Mouse (Mus musculus) ES-Bruce4 (cell line): ENCODE measurements around the gene Psip1. TPM values are rescaled to one million over a fixed set of nuclear protein-coding genes. Genes with fewer than 3 reads are reported as not detected.

Experiments used
- H3K27ac ChIP-seq: 2 replicates; pipeline ENCODE4 v1.5.1; 2012; ENCODE audit warnings: low read length, inconsistent platforms; ENCODE audit not compliant: insufficient read depth
- H3K27me3 ChIP-seq: 2 replicates; pipeline ENCODE4 v1.6.1; 2012; ENCODE audit warnings: mild to moderate bottlenecking, low read length, inconsistent platforms; ENCODE audit not compliant: control insufficient read depth, poor library complexity, insufficient read depth, severe bottlenecking
- H3K36me3 ChIP-seq: 2 replicates; pipeline ENCODE4 v1.6.1; 2012; ENCODE audit warnings: inconsistent platforms, mild to moderate bottlenecking, low read length, moderate library complexity; ENCODE audit not compliant: control insufficient read depth, poor library complexity, insufficient read depth, severe bottlenecking
- H3K4me1 ChIP-seq: one replicate; pipeline ENCODE4 v1.8.1; 2011; ENCODE audit warnings: low read length; ENCODE audit not compliant: control insufficient read depth, insufficient read depth
- H3K4me3 ChIP-seq: 2 replicates; pipeline ENCODE4 v1.5.1; 2011; ENCODE audit warnings: low read depth, mild to moderate bottlenecking, low read length
- H3K9ac ChIP-seq: 2 replicates; pipeline ENCODE4 v1.6.1; 2012; ENCODE audit warnings: low read depth, mild to moderate bottlenecking, inconsistent platforms; ENCODE audit not compliant: poor library complexity, severe bottlenecking
- H3K9me3 ChIP-seq: replicated peaks from 2 replicates; pipeline ENCODE4 v1.6.1; 2012; ENCODE audit warnings: mild to moderate bottlenecking, low read length, inconsistent platforms; ENCODE audit not compliant: control insufficient read depth, poor library complexity, insufficient read depth, severe bottlenecking
- CTCF ChIP-seq: IDR thresholded peaks from one replicate; pipeline ENCODE4 v1.8.1; 2011; ENCODE audit warnings: low read depth, low read length
- EP300 ChIP-seq: IDR thresholded peaks from 2 replicates; pipeline ENCODE4 v1.6.1; 2011; ENCODE audit warnings: low read depth, low read length; ENCODE audit not compliant: insufficient read depth
- POLR2A ChIP-seq: IDR thresholded peaks from one replicate; pipeline ENCODE4 v1.8.1; 2011; ENCODE audit warnings: low read length; ENCODE audit not compliant: insufficient read depth
- polyA plus RNA-seq: library from polyadenylated mRNA; stranded (reverse); fragments of >200 nt; gene quantifications from 2 replicates; pipeline ENCODE4 v1.2.4, GENCODE M21; 2011; ENCODE audit warnings: low read depth; ENCODE audit not compliant: missing spikeins, insufficient read depth, insufficient read length

The Psip1 gene
- polyA plus RNA-seq, 1 experiment, result 464 TPM

GRCm38 (mm10) chr4:83460106-83460505 lies 26.2 kb downstream of the Psip1 start:
- Histone ChIP-seq H3K4me1 (no peaks in the 10 kb centered on the region), H3K27ac (no peak overlapping the region), H3K9ac (no peak overlapping the region), H3K27me3 (no peaks in the 10 kb centered on the region), H3K9me3 (peaks cover 5% of the 10 kb centered on the region), H3K36me3 (peaks cover 79% of the 10 kb centered on the region), H3K4me3 (no peak overlapping the region)
- no peak for TF ChIP-seq CTCF
- no peak for TF ChIP-seq EP300
- TF ChIP-seq POLR2A, result no peak

DNA sequence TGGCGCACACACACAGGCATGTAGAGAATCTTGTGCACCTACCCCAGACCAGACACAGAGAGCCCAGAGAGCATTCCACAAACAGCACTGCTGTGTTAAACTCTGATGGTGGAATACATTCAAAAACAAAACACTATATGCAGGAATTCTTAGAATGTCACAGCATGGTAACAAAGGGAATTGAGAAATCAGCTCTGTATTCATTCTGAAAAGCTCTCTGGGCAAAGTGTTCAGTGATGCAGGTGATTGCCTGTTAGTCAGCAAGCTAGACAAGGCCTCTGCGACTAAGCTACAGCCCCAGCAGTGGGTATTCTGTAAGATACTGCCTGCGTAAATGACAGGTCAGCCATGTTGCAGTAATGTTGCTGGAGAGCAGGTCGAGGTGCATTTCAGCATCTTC lies 35.5 kb downstream of the Psip1 start:
- Histone ChIP-seq H3K9me3 (no peaks in the 10 kb centered on the region), H3K27me3 (no peaks in the 10 kb centered on the region), H3K4me3 (no peak overlapping the region), H3K9ac (no peak overlapping the region), H3K4me1 (no peaks in the 10 kb centered on the region), H3K27ac (no peak overlapping the region), H3K36me3 (peaks cover 59% of the 10 kb centered on the region)
- TF ChIP-seq POLR2A (no peak), EP300 (no peak), CTCF (no peak)

- peaks cover 40% of the 10 kb centered on the region for H3K36me3 ChIP-seq
- H3K4me3 ChIP-seq, result no peak overlapping the region
- H3K27ac ChIP-seq, result no peak overlapping the region
- no peak overlapping the region for H3K9ac ChIP-seq
- TF ChIP-seq POLR2A, result no peak
- no peak for TF ChIP-seq EP300
- no peak for TF ChIP-seq CTCF
- no peaks in the 10 kb centered on the region for H3K27me3 ChIP-seq
- H3K4me1 ChIP-seq, result peaks cover 5% of the 10 kb centered on the region
- H3K9me3 ChIP-seq, result no peaks in the 10 kb centered on the region
Measured at GRCm38 (mm10) chr4:83441050-83441449, 45.2 kb downstream of the Psip1 start.

GRCm38 (mm10) chr4:83439045-83439444 lies 47.2 kb downstream of the Psip1 start:
- no peak for TF ChIP-seq CTCF
- TF ChIP-seq EP300, result 0 out of 2 replicates have a peak, but pooled peaks have one; percentile 45
- TF ChIP-seq POLR2A, result no peak
- Histone ChIP-seq H3K9me3 (no peaks in the 10 kb centered on the region; the same call in 1 of the 2 replicates), H3K9ac (no peak overlapping the region), H3K4me3 (no peak overlapping the region), H3K36me3 (peaks cover 58% of the 10 kb centered on the region), H3K27ac (0 out of 2 replicates have a peak overlapping the region, but pooled peaks have one; percentile 44), H3K4me1 (peaks cover 5% of the 10 kb centered on the region), H3K27me3 (no peaks in the 10 kb centered on the region)

- no peak for TF ChIP-seq EP300
- TF ChIP-seq CTCF, result no peak
- TF ChIP-seq POLR2A, result no peak
- Histone ChIP-seq H3K9ac (0 out of 2 replicates have a peak overlapping the region, but pooled peaks have one; percentile 37), H3K4me1 (peaks cover 5% of the 10 kb centered on the region), H3K4me3 (no peak overlapping the region), H3K9me3 (no peaks in the 10 kb centered on the region; the same call in 1 of the 2 replicates), H3K36me3 (peaks cover 65% of the 10 kb centered on the region), H3K27me3 (no peaks in the 10 kb centered on the region), H3K27ac (peak overlapping the region; percentile 53)
Measured at GRCm38 (mm10) chr4:83438116-83438515, 48.1 kb downstream of the Psip1 start.

- H3K27ac ChIP-seq, result peak overlapping the region; percentile 86
- no peak for TF ChIP-seq EP300
- no peak for TF ChIP-seq CTCF
- TF ChIP-seq POLR2A, result no peak
- H3K36me3 ChIP-seq, result peaks cover 59% of the 10 kb centered on the region
- H3K27me3 ChIP-seq, result no peaks in the 10 kb centered on the region
- H3K4me3 ChIP-seq, result no peak overlapping the region
- peaks cover 5% of the 10 kb centered on the region for H3K4me1 ChIP-seq
- no peaks in the 10 kb centered on the region; the same call in 1 of the 2 replicates for H3K9me3 ChIP-seq
- H3K9ac ChIP-seq, result no peak overlapping the region
Measured at GRCm38 (mm10) chr4:83436375-83436774, 49.9 kb downstream of the Psip1 start.
